Mouse (Mus musculus) ovary, postnatal 10 days (tissue): ENCODE data around the gene 2200002J24Rik.
A peak's percentile ranks its signal among the peaks of the same experiment; 100 is the strongest.
"Not testable (repeated sequence)": the region's sequence is repeated elsewhere in the genome, so short reads cannot be mapped to it uniquely, and the experiment has no call there.

Experiments
- DNase-seq: peaks from one replicate; pipeline ENCODE4 v3.0.0; 2022; ENCODE audit warnings: low spot score

The 2200002J24Rik gene

GRCm38 (mm10) chr7:30728739-30729395, 30.1 kb downstream of the 2200002J24Rik start:
- no peak for DNase-seq

GRCm38 (mm10) chr7:30729396-30730063, 30.8 kb downstream of the 2200002J24Rik start, which contains the start of gene Tmem147:
TSS of gene Tmem147 (minus strand) at chr7:30729540.
- peak; percentile 89 for DNase-seq

GRCm38 (mm10) chr7:30730064-30730722, 31.5 kb downstream of the 2200002J24Rik start:
- DNase-seq, result not testable (repeated sequence)

GRCm38 (mm10) chr7:30736211-30736610, 37.5 kb downstream of the 2200002J24Rik start:
- no peak for DNase-seq

- not testable (repeated sequence) for DNase-seq
Observed at GRCm38 (mm10) chr7:30742570-30742969, 43.8 kb downstream of the 2200002J24Rik start.

- DNase-seq, result not testable (repeated sequence)
Observed at GRCm38 (mm10) chr7:30743617-30744016, 44.9 kb downstream of the 2200002J24Rik start, which contains the start of gene Gapdhs. TSS of gene Gapdhs (minus strand) at chr7:30743681.

- no peak for DNase-seq
Observed at GRCm38 (mm10) chr7:30744022-30744598, 45.4 kb downstream of the 2200002J24Rik start.

- DNase-seq, result no peak
Observed at GRCm38 (mm10) chr7:30747525-30748204, 48.9 kb downstream of the 2200002J24Rik start.
